Mouse (Mus musculus): ENCODE results near the gene Fam71e1.

- TF ChIP-seq EP300 (IDR thresholded peaks at IDR 0.05; ENCODE audit: insufficient read depth, low read depth, low read length), result 0 out of 2 replicates have a peak, but pooled peaks have one; percentile 11
- TF ChIP-seq POLR2A (IDR thresholded peaks at IDR 0.05; ENCODE audit: insufficient read depth, low read length), result no peak
Observed at GRCm38 (mm10) chr7:44538756-44539624, 42.6 kb downstream of the Fam71e1 start.

All from ES-Bruce4 (cell line).